Mouse (Mus musculus) spleen, adult 10 weeks (tissue): ENCODE measurements around the gene Unc119. TPM values are rescaled to one million over a fixed set of nuclear protein-coding genes. Genes with fewer than 3 reads are reported as not detected.

ENCODE experiments used
- polyA plus RNA-seq: library from polyadenylated mRNA; stranded (reverse); fragments of 350-450 nt; fragmentation: Illumina TruSeq; extraction: RNeasy Lipid Tissue Mini Kit (QIAGEN cat#74804); gene quantifications from one replicate; pipeline ENCODE4 v1.2.3, GENCODE M21; 2015; ENCODE audit warnings: low replicate concordance; ENCODE audit not compliant: insufficient read depth

The Unc119 gene
- 35.6 TPM for polyA plus RNA-seq

DNA sequence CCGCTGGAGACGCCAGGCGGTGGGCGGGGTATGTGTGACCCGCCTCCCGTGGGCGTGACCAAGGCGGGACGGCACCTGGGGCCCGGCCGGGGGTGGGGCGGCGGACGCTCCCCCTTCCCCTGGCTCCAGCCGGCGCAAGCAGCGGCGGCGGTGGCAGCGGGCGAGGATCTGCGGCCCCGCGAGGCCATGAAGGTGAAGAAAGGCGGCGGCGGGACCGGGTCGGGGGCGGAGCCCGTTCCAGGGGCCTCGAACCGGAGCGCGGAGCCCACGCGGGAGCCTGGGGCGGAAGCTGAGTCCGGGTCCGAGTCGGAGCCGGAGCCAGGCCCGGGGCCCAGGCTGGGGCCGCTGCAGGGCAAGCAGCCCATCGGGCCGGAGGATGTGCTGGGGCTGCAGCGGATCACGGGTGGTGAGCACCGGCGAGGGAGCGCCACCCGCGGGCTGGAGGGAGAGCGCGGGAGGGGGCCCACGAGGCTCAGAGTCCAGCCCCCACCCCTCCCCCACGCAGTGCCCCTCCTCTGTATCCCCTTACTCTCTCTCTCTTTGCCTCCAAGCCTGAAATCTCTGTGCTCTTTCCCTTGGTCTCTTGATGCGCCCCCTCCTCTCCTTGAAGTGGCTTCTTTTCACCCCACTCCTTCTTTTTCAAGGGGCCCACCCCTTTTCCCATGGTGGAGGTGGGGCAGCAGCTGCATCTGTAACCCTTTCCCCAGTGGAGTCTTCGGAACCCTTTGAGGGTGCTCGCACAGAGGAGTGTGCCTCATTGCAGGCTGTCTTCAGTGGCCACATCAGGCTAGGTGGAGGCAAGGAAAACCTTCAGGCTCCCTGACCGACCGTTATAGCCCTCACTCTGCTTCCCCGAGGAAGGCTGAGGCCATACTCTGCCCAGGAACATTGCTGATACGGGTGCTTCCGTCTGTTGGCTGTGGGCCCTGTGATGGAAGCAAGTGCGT, at the start of gene Unc119:
Gene Unc119 (plus strand): TSS at position 102 of the 947 bp plus-strand sequence.

DNA sequence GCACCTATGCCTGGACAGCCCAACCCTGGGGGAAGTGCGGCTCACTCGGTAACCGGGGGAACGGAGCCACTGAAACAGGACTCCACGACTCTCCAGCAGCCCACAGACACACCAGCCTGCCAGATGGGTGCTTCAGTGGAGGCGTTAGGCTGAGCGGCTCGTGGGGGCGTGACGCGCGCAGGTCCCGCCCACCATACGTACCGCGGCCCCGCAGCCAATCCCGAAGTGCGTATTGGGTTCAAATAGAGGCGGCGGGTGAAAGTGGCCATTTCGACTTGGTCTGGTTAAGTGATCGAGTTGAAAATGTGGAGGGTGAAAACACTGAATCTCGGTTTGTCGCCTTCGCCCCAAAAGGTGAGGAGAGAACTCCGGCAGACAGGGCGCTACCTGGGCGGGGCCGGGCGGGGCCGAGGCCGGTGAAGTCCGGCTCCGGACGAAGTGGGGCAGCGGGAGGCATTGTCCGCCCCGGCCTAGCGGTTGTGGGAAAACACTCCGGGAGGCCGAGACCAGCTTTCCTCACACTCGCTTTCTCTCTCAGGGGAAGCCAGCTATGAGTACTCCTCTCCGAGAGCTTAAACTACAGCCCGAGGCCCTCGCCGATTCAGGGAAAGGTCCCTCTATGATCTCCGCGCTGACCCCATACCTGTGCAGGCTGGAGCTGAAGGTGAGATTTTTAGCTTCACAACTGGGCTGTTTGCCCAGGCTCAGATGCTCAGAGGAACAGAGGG, 41.8 kb upstream of the Unc119 start, which contains the start of gene Spag5:
Gene Spag5 (plus strand): TSS at position 173 of the 728 bp plus-strand sequence.

DNA sequence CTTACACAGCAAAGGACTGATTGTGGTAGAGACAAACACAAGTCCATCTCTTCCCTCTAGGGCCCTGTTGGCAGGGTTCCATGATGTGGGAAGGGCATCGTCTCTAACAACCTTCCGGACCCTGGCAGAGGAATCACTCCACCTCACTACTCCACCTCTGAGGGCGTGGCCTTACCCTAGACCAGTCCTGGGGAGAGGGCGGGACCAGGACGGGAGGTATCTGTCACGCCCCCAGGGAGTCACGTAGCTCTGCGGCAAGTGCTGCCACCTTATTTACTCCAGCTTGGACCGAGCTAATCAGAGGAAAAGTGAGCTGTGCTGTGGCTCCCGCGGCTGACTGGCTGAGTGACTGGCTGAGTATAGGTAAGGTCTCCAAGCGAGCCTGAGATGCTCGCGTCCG, 20.4 kb upstream of the Unc119 start, which contains the start of gene Aldoc:
Gene Aldoc (plus strand): TSS at position 109 of the 400 bp plus-strand sequence.

DNA sequence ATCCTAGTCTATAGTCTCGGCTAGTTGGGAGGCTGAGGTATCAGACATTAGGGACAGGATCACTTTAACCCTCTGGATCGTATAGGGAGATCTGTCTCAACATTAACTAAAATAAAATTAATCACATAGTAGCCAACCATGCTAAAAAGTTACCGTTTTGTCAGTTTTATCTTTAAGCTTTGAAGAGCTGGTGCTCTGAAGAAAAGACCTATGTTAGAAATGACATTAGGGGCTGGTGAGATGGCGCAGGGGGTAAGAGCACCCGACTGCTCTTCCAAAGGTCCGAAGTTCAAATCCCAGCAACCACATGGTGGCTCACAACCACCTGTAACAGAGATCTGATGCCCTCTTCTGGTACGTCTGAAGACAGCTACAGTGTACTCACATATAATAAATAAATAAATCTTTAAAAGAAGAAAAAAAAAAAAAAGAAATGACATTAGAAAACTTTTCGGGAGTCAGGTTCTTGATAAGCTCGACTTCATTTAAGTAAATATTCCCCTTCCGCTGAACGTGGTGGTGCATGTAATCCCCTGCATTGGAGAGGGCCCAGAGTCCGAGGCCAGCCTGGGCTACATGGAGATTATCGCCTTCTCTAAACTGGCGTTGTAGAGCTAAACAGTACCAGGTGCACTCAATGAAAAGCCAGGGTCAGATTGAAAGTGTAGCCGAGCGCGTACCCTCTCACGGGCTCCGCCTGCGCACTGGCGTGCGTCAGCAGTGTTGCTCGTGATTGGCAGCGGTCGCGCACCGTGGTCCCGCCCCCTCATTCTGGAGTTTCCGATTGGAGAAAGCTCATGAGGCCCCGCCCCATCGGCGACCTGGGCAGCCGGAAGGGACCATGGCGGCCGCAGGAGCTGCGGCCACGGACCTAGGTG, 15.4 kb upstream of the Unc119 start, which contains the start of gene Pigs:
Gene Pigs (plus strand): TSS at position 782 of the 878 bp plus-strand sequence.

DNA sequence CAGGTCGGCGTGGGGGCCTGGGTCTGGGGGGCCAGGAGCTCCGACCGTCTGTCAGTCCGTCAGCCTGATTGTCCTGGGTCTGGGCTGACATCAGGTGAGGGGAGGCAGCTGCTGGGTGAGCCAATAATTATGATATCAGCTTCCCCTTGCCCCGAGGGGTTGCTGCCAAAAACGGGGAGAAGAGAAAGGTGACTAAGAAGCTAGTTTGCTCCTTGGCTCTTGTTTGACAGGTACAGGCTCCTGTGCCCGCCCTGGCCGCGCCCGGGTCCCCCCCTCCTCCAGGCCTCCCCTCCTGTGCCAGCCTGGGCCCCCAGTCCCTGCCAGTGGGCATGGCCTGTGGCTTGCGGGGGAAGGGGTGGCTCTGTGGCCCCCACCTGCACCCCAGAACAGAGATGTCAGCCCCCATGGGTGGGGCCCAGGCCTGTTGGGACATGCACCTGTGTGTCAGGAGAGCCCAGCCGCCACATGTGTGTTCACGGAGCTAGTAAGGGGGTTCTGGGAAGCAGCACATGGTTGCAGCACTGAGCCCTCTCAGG, 43.3 kb downstream of the Unc119 start, which contains the start of gene Foxn1:
Gene Foxn1 (minus strand): TSS at position 51 of the 536 bp plus-strand sequence.

Other genes with a start within 250 kb of the Unc119 start
- gene Fam222b, start 248.8 kb upstream of the Unc119 start, polyA plus RNA-seq: 7.8 TPM
- gene Traf4, start 177.9 kb upstream of the Unc119 start, polyA plus RNA-seq: 3.6 TPM
- gene Nek8, start 166.8 kb upstream of the Unc119 start, polyA plus RNA-seq: 16.1 TPM
- gene Tlcd1, start 166.8 kb upstream of the Unc119 start, polyA plus RNA-seq: 8.4 TPM
- gene Rpl23a, start 159.9 kb upstream of the Unc119 start, polyA plus RNA-seq: 3,603 TPM
- 9.5 TPM for gene Rab34, start 155.1 kb upstream of the Unc119 start, polyA plus RNA-seq
- 4.3 TPM for gene Proca1, start 150.1 kb upstream of the Unc119 start, polyA plus RNA-seq
- gene Sdf2, start 97.7 kb upstream of the Unc119 start, polyA plus RNA-seq: 91.3 TPM
- gene Supt6, start 97.5 kb upstream of the Unc119 start, polyA plus RNA-seq: 44.0 TPM
- 107 TPM for gene 2610507B11Rik, start 81.7 kb upstream of the Unc119 start, polyA plus RNA-seq
- gene BC030499, start 52.6 kb upstream of the Unc119 start, polyA plus RNA-seq: 0.95 TPM
- gene Spag5, start 42.0 kb upstream of the Unc119 start, polyA plus RNA-seq: 12.5 TPM
- gene Aldoc, start 20.5 kb upstream of the Unc119 start, polyA plus RNA-seq: 4.3 TPM
- 24.8 TPM for gene Pigs, start 15.1 kb upstream of the Unc119 start, polyA plus RNA-seq
- not detected for gene Foxn1, start 43.1 kb downstream of the Unc119 start, polyA plus RNA-seq
- gene Slc13a2, start 78.7 kb downstream of the Unc119 start, polyA plus RNA-seq: 0.10 TPM
- gene Slc46a1, start 122.2 kb downstream of the Unc119 start, polyA plus RNA-seq: 0.91 TPM
- gene Sarm1, start 154.3 kb downstream of the Unc119 start, polyA plus RNA-seq: 0.37 TPM
- gene Vtn, start 155.6 kb downstream of the Unc119 start, polyA plus RNA-seq: not detected
- not detected for gene Sebox, start 160.0 kb downstream of the Unc119 start, polyA plus RNA-seq
- gene Tmem199, start 168.7 kb downstream of the Unc119 start, polyA plus RNA-seq: 41.9 TPM
- gene Poldip2, start 168.7 kb downstream of the Unc119 start, polyA plus RNA-seq: 32.6 TPM
- gene Tnfaip1, start 192.8 kb downstream of the Unc119 start, polyA plus RNA-seq: 27.4 TPM
- 58.4 TPM for gene Ift20, start 192.9 kb downstream of the Unc119 start, polyA plus RNA-seq
- gene Tmem97, start 207.3 kb downstream of the Unc119 start, polyA plus RNA-seq: 14.5 TPM